Mouse (Mus musculus): ENCODE results near the gene Wasl.

The Wasl gene

DNA sequence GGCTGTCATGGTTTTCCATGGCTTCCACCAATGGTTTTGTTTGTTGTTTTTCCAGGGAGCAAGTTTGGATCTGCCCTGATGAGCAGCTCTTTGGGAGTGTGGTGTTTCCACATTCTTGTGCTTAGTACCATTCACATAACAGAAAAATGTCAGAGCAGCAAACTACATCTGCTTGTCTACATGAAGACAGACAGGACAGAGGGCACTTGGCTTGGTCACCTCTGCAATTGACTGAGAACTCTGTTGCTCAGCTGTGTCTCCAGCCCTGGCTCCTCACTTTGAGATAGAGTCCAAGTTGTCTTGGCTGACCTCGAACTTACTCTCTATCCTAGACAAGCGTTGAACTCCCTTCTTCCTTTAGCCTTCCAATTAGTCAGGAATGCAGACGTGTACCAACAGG, 62.5 kb downstream of the Wasl start:
- no peak for DNase-seq

DNA sequence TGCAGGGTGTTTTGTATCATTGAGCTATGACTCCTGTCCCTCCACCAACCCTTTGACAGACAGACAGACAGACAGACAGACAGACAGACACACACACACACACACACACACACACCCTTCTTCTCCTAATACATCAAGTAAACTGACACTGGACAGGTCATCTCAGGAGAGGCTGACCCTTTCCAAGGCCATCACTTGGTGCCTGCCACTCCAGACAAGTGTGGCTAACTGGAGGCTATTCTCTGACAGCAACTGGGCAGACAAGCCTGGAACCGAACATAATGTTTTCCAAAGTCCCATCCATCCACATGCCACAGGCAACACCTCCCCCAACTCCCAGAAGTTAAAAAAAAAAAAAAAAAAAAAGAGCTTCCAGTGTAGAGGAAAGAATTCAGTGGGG, 63.1 kb downstream of the Wasl start:
- no peak for DNase-seq

DNA sequence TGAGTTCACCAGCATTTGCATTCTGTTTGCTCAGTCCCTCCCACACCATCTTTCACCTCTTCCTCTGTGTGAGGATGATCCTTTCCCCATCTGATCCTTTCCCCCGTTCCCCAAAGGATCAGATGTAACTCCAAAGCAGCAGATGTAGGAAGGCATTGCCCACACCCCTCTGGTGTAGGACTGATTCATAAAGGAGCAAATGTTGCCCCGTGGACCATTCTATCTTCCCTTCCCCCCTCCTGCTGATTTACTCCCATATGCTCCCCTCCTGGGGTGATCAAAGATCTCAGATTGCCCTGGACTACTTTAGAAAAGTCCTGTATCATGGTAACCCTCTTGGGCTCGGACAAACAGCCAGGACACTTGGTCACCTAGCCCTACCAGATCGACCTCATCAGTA, 64.1 kb downstream of the Wasl start:
- no peak for DNase-seq

DNA sequence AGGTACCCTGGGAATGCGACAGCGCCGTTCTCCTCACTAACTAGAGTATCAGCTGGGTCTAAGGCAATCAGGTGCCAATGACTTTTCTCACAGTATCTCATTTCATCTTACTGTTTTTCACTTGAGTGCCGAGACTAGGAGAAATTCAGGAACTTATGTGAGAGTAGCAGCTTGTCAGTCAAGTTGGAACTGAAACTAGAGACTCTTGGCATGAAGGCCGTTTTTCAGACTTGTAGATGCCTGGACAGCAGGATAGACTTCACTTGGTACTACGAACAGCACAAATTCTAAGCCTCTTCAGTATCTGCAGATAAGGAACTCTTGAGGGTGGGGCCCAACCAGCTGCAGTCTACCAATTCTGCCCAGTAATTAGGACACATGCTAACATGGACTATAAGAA, 64.7 kb downstream of the Wasl start:
- DNase-seq, result no peak

DNA sequence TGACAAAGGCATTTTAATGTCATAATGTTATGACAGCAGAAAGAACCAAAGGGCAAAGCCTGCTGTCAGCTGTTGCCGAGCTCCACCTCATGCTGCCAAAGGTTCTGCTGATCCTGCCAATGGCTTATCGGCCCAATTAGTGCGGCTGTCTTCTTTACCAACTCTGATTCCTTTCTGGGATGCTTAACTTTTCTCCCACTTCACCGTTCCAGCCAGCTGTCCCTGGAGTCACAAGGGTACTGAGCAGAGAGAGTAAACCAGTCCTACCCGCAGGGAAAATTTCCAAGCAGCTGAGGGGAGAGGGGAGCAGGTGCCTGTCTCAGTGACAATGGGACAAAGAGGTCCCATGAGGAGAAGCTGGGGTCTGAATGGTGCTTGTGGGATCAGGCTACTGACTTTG, 65.2 kb downstream of the Wasl start:
- no peak for DNase-seq

DNA sequence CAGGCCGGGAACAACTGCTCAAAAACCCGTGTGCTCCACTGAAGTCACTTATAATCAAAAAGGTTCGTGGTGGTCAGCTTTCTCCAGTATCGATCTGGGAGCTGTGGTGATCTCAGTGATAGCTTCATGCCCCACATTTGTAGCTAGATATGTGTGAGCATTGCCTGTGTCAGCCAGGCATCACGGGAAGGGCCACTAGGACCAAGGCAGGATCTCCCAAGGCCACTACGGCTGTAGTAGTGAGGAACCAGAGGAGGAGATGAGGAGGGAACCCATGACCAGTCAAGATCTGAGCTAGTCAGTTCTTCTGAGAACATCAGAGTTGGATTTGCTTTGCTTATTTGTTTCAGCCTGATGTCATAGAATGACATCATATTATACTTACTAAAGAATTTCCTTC, 65.6 kb downstream of the Wasl start:
- DNase-seq, result no peak

DNA sequence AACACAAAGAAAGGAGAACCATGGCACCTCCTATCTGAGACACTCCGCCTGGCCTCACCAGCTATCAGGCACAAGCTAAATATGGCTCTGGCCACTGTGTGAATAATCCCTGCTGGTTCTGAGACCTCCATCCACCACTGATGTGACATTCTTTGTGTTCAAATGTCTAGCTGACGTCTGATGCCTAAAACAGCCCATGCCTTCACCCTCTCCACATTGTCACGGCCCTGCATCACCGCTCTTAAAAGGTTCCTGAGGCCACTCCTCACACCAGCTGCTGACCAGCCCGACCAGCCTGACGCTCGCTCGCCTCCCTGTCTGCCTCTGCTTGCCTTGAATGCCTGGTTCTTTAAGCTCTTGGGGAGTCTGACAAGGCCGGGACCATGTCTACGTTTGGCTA, 67.3 kb downstream of the Wasl start, which contains the start of gene Lmod2:
Gene Lmod2, plus strand, starts transcription at position 263 of the 400 bp plus-strand sequence.
- DNase-seq, result no peak

DNA sequence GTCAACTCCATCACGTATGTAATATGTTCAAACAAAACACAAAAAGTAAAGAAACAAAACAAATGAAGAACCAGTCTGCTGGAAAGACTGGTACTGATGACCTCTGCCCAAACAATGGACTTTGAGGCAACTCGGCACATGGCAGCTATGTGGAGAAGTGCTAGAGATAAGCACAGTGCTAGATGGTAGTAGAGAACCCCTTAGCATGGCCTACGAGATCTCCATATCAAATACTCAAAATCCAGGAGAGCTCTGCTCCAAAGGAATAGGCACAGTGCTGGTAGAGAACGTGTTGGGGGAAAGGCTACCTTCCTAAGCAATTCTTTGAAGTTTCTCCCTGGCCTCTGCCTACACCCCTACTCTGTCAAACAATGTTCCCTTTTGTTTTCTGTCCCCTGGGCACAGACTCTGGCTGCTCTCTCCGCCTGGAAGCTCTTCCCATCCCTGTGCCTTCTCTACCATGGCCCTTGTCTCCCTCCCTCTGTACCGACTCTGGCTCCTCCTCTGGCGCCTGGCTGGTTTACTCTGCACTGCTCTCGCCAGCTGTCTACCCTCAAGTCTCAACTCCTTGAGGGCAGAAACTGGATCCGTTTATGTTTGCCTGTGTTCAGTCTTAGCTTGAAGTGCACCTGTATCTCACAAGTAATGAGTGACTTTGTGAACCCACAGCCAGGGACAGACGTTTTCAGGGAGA, 73.1 kb downstream of the Wasl start:
- DNase-seq, result no peak

DNA sequence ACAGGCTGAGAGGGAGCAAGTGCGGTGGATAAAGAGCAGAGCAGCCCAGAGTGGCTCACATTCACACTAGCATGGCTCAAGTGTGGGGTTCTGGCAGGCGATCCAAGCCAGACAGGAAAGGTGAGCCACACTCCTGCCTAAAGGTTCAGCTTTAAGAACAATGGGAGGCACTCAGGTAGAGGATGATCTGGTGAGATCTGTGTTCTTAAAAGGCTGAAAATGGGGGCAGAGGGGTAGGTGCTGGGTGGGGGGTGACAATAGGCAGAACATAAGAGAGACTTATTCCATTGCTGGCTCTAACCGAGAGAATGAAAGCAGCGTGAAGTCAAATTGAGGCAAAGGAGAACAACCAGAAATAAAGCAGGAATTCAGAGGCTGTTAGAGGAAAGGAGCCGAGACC, 74.5 kb downstream of the Wasl start:
- DNase-seq, result no peak

DNA sequence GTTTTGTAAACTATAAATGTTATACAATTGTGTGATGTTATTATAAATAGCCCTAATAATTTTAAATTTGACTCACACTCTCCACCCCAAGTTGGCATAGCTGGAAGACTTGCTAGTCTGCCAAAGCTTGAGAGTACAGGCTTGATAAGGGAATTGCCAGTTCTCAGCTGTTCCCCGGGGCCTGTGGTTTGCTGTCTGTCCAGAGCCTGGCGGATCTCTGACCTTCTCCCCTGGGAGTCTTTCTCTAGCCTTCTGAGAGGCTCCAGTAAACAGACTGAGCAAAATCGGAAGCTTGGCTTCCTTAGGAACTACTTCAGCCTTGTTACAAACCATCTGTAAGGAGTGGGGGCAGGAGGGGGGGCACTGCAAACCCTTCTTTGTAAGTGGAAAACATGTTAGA, 77.9 kb downstream of the Wasl start:
- no peak for DNase-seq

DNA sequence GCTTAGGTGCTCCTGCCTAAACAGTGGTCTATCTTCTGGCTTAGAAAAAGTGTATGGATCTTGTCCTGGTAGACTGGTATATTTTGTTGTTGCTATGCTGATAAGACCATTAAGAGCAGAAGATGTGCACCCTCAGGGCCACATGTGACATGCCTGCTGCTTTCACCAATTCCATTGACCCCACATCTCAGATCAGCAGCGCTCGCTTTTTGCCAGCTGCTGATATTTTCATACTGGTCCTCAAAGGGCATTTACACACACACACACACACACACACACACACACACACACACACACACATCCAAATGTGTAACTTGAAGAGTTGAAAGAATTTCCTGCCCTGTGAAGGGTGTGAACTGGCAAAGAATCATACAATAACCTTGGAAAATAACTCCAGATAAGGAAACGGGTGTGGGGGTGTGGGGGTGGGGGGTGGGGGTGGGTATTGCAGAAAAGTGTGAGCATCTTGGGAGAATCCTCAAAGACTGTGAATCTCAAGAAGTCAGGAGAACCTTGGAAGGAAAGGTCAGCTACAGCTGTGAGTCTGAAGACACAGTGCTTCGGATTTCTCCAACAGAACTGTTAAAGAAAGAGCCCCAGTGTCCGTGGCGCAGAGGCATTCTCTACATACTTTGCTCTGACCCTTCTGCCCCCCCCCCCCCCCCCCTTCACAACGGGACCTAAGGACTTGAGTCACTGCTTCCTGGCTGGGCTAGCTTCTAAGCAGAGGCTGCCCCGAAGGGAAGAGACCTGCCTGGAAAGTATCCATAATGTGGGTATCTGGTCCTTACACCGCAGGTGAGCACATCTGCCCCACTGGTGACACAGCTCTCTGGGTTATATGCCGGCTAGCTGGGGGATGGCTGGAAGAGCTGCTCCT, 79.1 kb downstream of the Wasl start:
- no peak for DNase-seq

DNA sequence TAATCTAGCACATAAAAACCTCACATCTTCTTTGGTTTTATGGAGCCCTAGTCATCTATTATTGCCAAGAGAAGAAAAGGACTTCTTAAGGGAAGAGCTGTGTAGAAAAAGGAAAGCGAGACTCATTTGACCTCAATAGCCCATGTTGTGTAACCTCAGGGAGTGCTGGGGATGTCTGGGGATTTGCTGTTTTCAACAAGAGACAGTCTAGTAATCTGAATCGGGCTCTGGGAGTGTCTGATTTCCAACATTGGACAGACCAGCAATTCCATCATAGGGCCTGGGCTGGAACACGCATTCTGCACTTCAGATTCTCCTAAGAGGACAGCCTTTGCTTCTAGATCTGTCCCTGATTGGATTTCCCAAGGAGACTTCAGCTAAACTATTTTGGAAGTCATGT, 81.4 kb downstream of the Wasl start:
- no peak for DNase-seq

DNA sequence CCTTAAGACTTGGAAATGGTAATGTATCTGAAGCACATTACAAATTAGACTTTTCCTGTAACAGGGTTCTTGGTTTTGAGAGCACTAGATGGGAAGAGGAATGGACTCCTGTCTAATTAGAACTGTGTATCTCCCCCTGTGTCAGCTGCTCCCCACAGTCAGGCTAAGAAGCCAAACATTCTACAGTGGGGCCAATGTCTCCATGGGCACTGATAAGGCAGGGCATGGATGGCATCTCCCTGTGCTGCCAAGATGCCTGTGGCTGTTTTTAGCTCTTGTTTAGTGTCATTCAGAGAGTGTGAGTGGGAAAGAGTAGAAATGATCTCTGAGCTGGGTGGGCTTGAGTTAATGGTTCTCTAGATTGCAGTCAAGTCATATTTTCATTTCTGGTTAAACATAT, 91.5 kb downstream of the Wasl start:
- DNase-seq, result no peak

DNA sequence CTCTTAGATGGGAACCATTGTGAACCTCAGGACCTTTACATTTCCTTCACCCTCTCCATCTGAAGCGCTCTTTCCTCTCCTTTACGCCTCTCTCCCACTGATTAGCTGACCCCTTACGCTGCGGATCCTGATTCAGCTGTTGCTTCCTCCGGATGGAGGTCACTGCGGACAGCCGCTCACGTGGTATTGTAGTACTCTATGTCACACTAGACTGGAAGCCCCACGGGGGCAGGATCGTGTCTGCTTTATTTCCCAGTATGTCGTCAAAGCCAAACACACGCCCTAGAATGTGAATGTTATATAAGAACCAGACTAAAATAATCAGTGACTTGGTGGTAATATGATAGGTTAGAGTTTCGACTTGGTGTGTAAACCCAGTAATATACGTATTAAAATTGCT, 92.4 kb downstream of the Wasl start:
- DNase-seq, result no peak

DNA sequence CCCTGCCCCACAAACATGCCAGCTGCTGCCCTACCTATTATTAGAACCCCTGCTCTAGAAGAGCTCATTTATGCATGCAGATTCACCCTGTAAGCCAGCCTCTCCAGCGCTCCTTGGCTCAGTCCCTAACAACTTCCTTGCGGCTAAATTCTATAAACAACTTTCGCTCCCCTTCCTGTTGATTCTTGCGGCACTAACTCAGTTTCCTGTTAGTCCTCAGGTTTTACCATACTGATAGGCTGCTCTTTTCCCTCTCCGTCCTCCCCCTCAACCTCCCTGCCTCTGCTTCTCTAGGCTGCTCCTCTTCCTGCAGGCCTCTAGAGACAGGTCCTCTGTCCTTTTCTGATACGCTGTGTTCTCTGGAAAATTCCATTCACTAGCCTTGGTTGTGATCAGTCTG, 93.7 kb downstream of the Wasl start:
- DNase-seq, result no peak

DNA sequence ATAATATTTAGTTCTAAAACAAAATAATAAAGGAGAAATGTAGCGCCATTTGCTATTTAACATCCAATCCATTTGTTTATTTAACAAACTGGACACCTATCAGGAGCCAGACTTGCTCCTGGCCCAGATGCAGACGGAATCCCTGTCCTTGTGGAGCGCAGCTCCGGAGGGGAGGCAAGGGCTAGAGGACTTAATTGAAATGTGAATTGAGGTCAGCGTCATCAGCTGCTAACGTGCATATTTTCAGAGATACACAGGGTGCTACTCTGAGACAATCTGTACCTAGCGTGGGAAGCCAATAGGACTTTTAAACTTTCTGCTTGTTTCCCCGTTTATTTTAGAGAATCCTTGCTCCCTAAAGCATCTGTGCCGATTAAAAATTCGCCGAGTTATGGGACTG, 94.5 kb downstream of the Wasl start:
- DNase-seq, result no peak

DNA sequence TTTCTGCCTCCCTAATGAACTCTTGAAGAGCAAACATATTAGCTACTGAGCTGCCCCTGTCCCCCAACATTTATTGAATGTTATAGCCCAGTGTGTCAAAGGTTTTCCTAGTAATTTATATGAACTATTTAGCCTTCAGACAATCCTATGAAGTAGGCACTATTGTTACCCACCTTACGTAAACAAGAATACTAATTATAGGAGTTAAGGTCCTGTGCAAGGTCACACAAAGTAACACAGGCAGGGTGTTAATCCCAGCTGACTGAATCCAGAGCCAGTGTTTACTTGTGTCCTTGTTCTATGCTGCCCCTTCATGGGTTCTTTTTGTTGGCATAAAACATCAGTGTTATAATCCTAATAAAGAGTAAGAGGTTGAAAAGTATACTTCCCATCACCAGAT, 95.1 kb downstream of the Wasl start:
- no peak for DNase-seq

DNA sequence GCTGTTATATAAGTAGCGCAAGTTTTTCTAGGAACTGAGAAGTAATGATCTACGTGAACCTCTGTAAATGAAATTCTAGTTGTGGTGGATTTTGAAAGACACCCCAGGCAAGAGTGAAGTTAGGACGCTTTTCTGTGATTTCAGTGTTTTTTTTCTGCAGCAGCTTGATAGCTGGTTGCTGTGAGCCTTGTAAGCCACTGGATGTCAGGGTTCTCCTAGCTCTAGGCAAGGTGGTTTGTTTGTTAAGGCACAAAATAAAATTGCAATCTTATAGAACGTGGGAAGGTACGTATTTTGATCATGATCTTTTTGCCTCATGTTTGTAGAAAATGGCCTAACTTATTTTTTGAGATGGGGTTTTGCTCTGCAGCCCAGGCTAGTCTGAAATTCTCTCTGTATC, 95.8 kb downstream of the Wasl start:
- no peak for DNase-seq

DNA sequence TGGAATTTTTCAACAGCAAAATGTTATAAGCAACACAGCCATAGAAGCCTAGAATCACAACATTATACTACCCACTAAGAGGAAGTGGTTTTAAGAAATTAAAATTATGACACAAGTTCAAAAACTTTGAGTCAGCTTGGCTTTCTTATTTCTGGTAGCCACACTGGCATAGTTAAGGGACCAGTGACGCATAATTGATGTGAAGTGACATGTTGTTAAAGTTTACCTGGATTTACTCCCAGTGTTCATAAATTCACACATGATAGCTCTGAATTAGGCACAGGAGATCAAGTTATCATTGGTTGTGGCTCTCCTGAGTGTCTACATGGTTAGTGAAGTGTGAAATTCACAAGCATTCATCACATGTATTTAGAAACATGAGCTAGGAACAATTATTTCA, 99.9 kb downstream of the Wasl start:
- DNase-seq, result no peak

DNA sequence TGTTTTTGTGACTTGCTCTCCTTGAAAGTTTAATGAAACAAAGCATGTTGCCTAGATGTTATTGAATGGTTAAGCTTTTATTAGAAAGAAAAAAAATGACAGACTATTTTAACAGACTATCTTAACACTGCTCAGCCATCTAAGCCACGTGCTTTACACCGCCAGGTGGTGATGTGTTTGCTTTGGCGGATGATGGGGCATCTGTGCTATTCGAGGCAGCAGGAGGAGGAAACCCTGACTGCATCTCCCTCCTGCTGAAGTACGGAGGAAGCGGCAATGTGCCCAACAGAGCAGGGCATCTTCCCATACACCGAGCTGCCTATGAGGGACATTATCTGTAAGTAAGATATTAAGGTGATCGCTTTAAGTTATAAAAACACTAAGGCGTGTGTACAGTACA, 100.7 kb downstream of the Wasl start:
- peak; percentile 11 for DNase-seq
